Mouse (Mus musculus) heart, postnatal 0 days (tissue): ENCODE results near the gene Olfr1335. TPM values are rescaled to one million over a fixed set of nuclear protein-coding genes. Genes with fewer than 3 reads are reported as not detected.
"Not testable (repeated sequence)": the region's sequence is repeated elsewhere in the genome, so short reads cannot be mapped to it uniquely, and the experiment has no call there.

Experiments
- ATAC-seq: fragments of 200-750 bp; cut with Nextera tagmentation; 2 replicates; pipeline ENCODE4 v1.8.0; 2017; ENCODE audit warnings: low read depth, moderate number of reproducible peaks, moderate library complexity; ENCODE audit not compliant: insufficient read depth
- DNase-seq: peaks from one replicate; pipeline ENCODE4 v3.0.0-alpha.2; 2016; ENCODE audit warnings: low spot score
- H3K27ac ChIP-seq: fragments of 300-500 bp; sonication (generic); 2 replicates; pipeline ENCODE4 v1.5.1; 2014; ENCODE audit warnings: low read depth, mild to moderate bottlenecking
- H3K27me3 ChIP-seq: fragments of 300-500 bp; sonication (generic); 2 replicates; pipeline ENCODE4 v1.6.1; 2014; ENCODE audit warnings: low read length, mixed read lengths; ENCODE audit not compliant: control insufficient read depth, insufficient read depth
- H3K36me3 ChIP-seq: fragments of 300-500 bp; sonication (generic); replicated peaks from 2 replicates; pipeline ENCODE4 v1.6.1; 2014; ENCODE audit warnings: low read length, mixed read lengths; ENCODE audit not compliant: control insufficient read depth, insufficient read depth
- H3K4me1 ChIP-seq: fragments of 300-500 bp; sonication (generic); 2 replicates; pipeline ENCODE4 v1.6.1; 2014; ENCODE audit warnings: antibody characterized with exemption; ENCODE audit not compliant: control insufficient read depth, insufficient read depth
- H3K4me2 ChIP-seq: fragments of 300-500 bp; sonication (generic); 2 replicates; pipeline ENCODE4 v1.6.1; 2014; ENCODE audit warnings: low read depth, mild to moderate bottlenecking, low read length, moderate library complexity
- H3K4me3 ChIP-seq: fragments of 300-500 bp; sonication (generic); 2 replicates; pipeline ENCODE4 v1.5.1; 2014; ENCODE audit warnings: low read depth, low read length
- H3K9ac ChIP-seq: fragments of 300-500 bp; sonication (generic); replicated peaks from 2 replicates; pipeline ENCODE4 v1.6.1; 2014; ENCODE audit warnings: low read depth, low read length, mixed read lengths
- H3K9me3 ChIP-seq: fragments of 300-500 bp; sonication (generic); replicated peaks from 2 replicates; pipeline ENCODE4 v1.6.1; 2016; ENCODE audit warnings: low read length; ENCODE audit not compliant: control insufficient read depth
- CTCF ChIP-seq: IDR thresholded peaks from 2 replicates; pipeline ENCODE4 v1.5.1; 2016; ENCODE audit warnings: antibody characterized with exemption, control low read depth, low read depth
- EP300 ChIP-seq: IDR thresholded peaks from 2 replicates; pipeline ENCODE4 v1.6.1; 2016; ENCODE audit warnings: antibody characterized with exemption, low read depth
- WGBS: fragments of 180-500 bp; shearing (Covaris S2); extraction: QIAGEN DNeasy Blood & Tissue Kit; methylation state at CpG from one replicate; pipeline ENCODE4 v1.1.7; 2014; 5-methylcytosine and 5-hydroxymethylcytosine counted together
- polyA plus RNA-seq: library from polyadenylated mRNA; unstranded; fragments of >200 nt; fragmentation: Nextera tagmentation; extraction: Ambion mirVana; gene quantifications from 2 replicates; pipeline ENCODE4 v1.2.1, GENCODE M21; 2015
- total RNA-seq: library from RNA; depleted of rRNA; stranded (reverse); fragments of >200 nt; gene quantifications from 2 replicates; pipeline ENCODE4 v1.2.3, GENCODE M21; 2014; ENCODE audit warnings: low replicate concordance; rRNA removed

The Olfr1335 gene
- total RNA-seq (not detected in 2 replicates), polyA plus RNA-seq (not detected in 2 replicates)

GRCm38 (mm10) chr4:118809844-118810243, at the start of gene Olfr1335:
Olfr1335 (minus strand) TSS chr4:118809944.
- Histone ChIP-seq H3K4me1 (no peaks in the 10 kb centered on the region), H3K9ac (no peak within 1 kb of the TSS), H3K27me3 (no peaks in the 10 kb centered on the region), H3K36me3 (no peaks in the 10 kb centered on the region), H3K4me3 (no peak within 1 kb of the TSS), H3K27ac (no peak within 1 kb of the TSS), H3K4me2 (no peak within 1 kb of the TSS), H3K9me3 (no peaks in the 10 kb centered on the region)
- no peak for ATAC-seq
- no peak for DNase-seq
- WGBS: 77% methylated on average over 4 of the region's 4 CpGs
- TF ChIP-seq EP300 (no peak), CTCF (no peak)

GRCm38 (mm10) chr4:118836179-118836578, 26.4 kb upstream of the Olfr1335 start, which contains the start of gene Olfr1333:
Olfr1333 (minus strand) TSS chr4:118836279.
- no peak within 1 kb of the TSS for H3K27ac ChIP-seq
- 79% methylated on average over 1 of the region's 1 CpGs for WGBS
- ATAC-seq (no peak), DNase-seq (no peak)
- H3K4me1 ChIP-seq: no peaks in the 10 kb centered on the region
- H3K9ac ChIP-seq: no peak within 1 kb of the TSS
- no peaks in the 10 kb centered on the region for H3K27me3 ChIP-seq
- H3K4me3 ChIP-seq: no peak within 1 kb of the TSS
- no peaks in the 10 kb centered on the region for H3K9me3 ChIP-seq
- no peak for TF ChIP-seq CTCF
- TF ChIP-seq EP300: no peak
- H3K36me3 ChIP-seq: no peaks in the 10 kb centered on the region
- H3K4me2 ChIP-seq: no peak within 1 kb of the TSS

GRCm38 (mm10) chr4:118818921-118819320, 9.2 kb upstream of the Olfr1335 start:
- 76% methylated on average over 1 of the region's 1 CpGs for WGBS
- Histone ChIP-seq H3K4me1 (no peaks in the 10 kb centered on the region), H3K36me3 (no peaks in the 10 kb centered on the region), H3K27me3 (no peaks in the 10 kb centered on the region), H3K27ac (no peak overlapping the region), H3K4me3 (no peak overlapping the region), H3K9me3 (no peaks in the 10 kb centered on the region), H3K9ac (no peak overlapping the region), H3K4me2 (no peak overlapping the region)
- no peak for ATAC-seq
- TF ChIP-seq EP300: no peak
- TF ChIP-seq CTCF: no peak
- no peak for DNase-seq

- ATAC-seq, H3K36me3 ChIP-seq, H3K27me3 ChIP-seq, H3K4me1 ChIP-seq, H3K4me3 ChIP-seq, H3K9ac ChIP-seq, H3K4me2 ChIP-seq, H3K27ac ChIP-seq, DNase-seq, H3K9me3 ChIP-seq: not testable (repeated sequence)
Measured at GRCm38 (mm10) chr4:118792796-118793195, 16.9 kb downstream of the Olfr1335 start.

GRCm38 (mm10) chr4:118782486-118782885, 27.3 kb downstream of the Olfr1335 start, which contains the start of gene Olfr1337:
Olfr1337 (minus strand) TSS chr4:118782586.
- H3K9ac ChIP-seq: no peak within 1 kb of the TSS
- H3K27me3 ChIP-seq: no peaks in the 10 kb centered on the region
- no peak within 1 kb of the TSS for H3K4me2 ChIP-seq
- H3K36me3 ChIP-seq: no peaks in the 10 kb centered on the region
- no peak within 1 kb of the TSS for H3K4me3 ChIP-seq
- no peak within 1 kb of the TSS for H3K27ac ChIP-seq
- H3K9me3 ChIP-seq: no peaks in the 10 kb centered on the region
- ATAC-seq (no peak), DNase-seq (no peak)
- no peaks in the 10 kb centered on the region; the same call in 1 of the 2 replicates for H3K4me1 ChIP-seq
- WGBS: 61% methylated on average over 2 of the region's 2 CpGs
- no peak for TF ChIP-seq EP300
- no peak for TF ChIP-seq CTCF

Other genes with a start within 250 kb of the Olfr1335 start
- gene Cfap57, start 189.2 kb downstream of the Olfr1335 start, total RNA-seq: 0.12 TPM in 1 of 2 replicates, not detected in the other
- 0.07 and 0.11 TPM in 2 replicates for gene Cfap57, start 189.2 kb downstream of the Olfr1335 start, polyA plus RNA-seq
- gene Ebna1bp2, start 189.1 kb downstream of the Olfr1335 start, total RNA-seq: 5.9 and 49.2 TPM in 2 replicates
- 64.4 and 68.9 TPM in 2 replicates for gene Ebna1bp2, start 189.1 kb downstream of the Olfr1335 start, polyA plus RNA-seq
- not detected in 2 replicates for gene Olfr62, start 151.0 kb downstream of the Olfr1335 start, total RNA-seq
- gene Olfr62, start 151.0 kb downstream of the Olfr1335 start, polyA plus RNA-seq: not detected in 2 replicates
- not detected in 2 replicates for gene Olfr1342, start 117.2 kb downstream of the Olfr1335 start, total RNA-seq
- gene Olfr1342, start 117.2 kb downstream of the Olfr1335 start, polyA plus RNA-seq: not detected in 2 replicates
- gene Olfr1341, start 106.4 kb downstream of the Olfr1335 start, total RNA-seq: not detected in 2 replicates
- not detected in 2 replicates for gene Olfr1341, start 106.4 kb downstream of the Olfr1335 start, polyA plus RNA-seq
- not detected in 2 replicates for gene Olfr1340, start 89.8 kb downstream of the Olfr1335 start, total RNA-seq
- gene Olfr1340, start 89.8 kb downstream of the Olfr1335 start, polyA plus RNA-seq: not detected in 2 replicates
- gene Olfr1339, start 77.8 kb downstream of the Olfr1335 start, total RNA-seq: not detected in 2 replicates
- not detected in 2 replicates for gene Olfr1339, start 77.8 kb downstream of the Olfr1335 start, polyA plus RNA-seq
- gene Olfr1338, start 51.2 kb downstream of the Olfr1335 start, total RNA-seq: not detected in 2 replicates
- gene Olfr1338, start 51.2 kb downstream of the Olfr1335 start, polyA plus RNA-seq: not detected in 2 replicates
- gene Olfr1337, start 27.4 kb downstream of the Olfr1335 start, total RNA-seq: not detected in 2 replicates
- gene Olfr1337, start 27.4 kb downstream of the Olfr1335 start, polyA plus RNA-seq: not detected in 2 replicates
- gene Olfr1333, start 26.3 kb upstream of the Olfr1335 start, total RNA-seq: not detected in 2 replicates
- gene Olfr1333, start 26.3 kb upstream of the Olfr1335 start, polyA plus RNA-seq: not detected in 2 replicates
- not detected in 2 replicates for gene Olfr1331, start 54.7 kb upstream of the Olfr1335 start, total RNA-seq
- not detected in 2 replicates for gene Olfr1331, start 54.7 kb upstream of the Olfr1335 start, polyA plus RNA-seq
- gene Olfr1330, start 78.7 kb upstream of the Olfr1335 start, total RNA-seq: not detected in 2 replicates
- 0.14 and 0.22 TPM in 2 replicates for gene Olfr1330, start 78.7 kb upstream of the Olfr1335 start, polyA plus RNA-seq
- not detected in 2 replicates for gene Olfr1329, start 107.5 kb upstream of the Olfr1335 start, total RNA-seq
- gene Olfr1329, start 107.5 kb upstream of the Olfr1335 start, polyA plus RNA-seq: not detected in 2 replicates
- not detected in 2 replicates for gene Olfr1328, start 128.7 kb upstream of the Olfr1335 start, total RNA-seq
- gene Olfr1328, start 128.7 kb upstream of the Olfr1335 start, polyA plus RNA-seq: not detected in 2 replicates
- not detected in 2 replicates for gene Lao1, start 151.6 kb upstream of the Olfr1335 start, total RNA-seq
- gene Lao1, start 151.6 kb upstream of the Olfr1335 start, polyA plus RNA-seq: 0.10 TPM in 1 of 2 replicates, not detected in the other